Mouse (Mus musculus): ENCODE measurements around the gene Olfr1224-ps1.
"Not testable (repeated sequence)": the region's sequence is repeated elsewhere in the genome, so short reads cannot be mapped to it uniquely, and the experiment has no call there.

The Olfr1224-ps1 gene

GRCm38 (mm10) chr2:89163991-89164390, at the start of gene Olfr1224-ps1:
TSS of gene Olfr1224-ps1 (minus strand) at chr2:89164091.
- DNase-seq (ENCODE audit: low spot score) = not testable (repeated sequence)

- no peak for DNase-seq (ENCODE audit: low spot score)
Observed at GRCm38 (mm10) chr2:89199948-89200347, 36.1 kb upstream of the Olfr1224-ps1 start, which contains the start of gene Olfr1226. TSS of gene Olfr1226 (minus strand) at chr2:89200048.

GRCm38 (mm10) chr2:89196325-89196982, 32.6 kb upstream of the Olfr1224-ps1 start:
- no peak for DNase-seq (ENCODE audit: low spot score)

GRCm38 (mm10) chr2:89174569-89174968, 10.7 kb upstream of the Olfr1224-ps1 start, which contains the start of gene Olfr1225:
TSS of gene Olfr1225 (minus strand) at chr2:89174669.
- no peak for DNase-seq (ENCODE audit: low spot score)

GRCm38 (mm10) chr2:89164711-89165110, 820 bp upstream of the Olfr1224-ps1 start:
- not testable (repeated sequence) for DNase-seq (ENCODE audit: low spot score)

GRCm38 (mm10) chr2:89151460-89151859, 12.4 kb downstream of the Olfr1224-ps1 start, which contains the start of gene Olfr1223:
TSS of gene Olfr1223 (minus strand) at chr2:89151560.
- no peak for DNase-seq (ENCODE audit: low spot score)

GRCm38 (mm10) chr2:89132954-89133353, 30.9 kb downstream of the Olfr1224-ps1 start, which contains the start of gene Olfr1222:
TSS of gene Olfr1222 (minus strand) at chr2:89133054.
- DNase-seq (ENCODE audit: low spot score) = no peak

GRCm38 (mm10) chr2:89117183-89117582, 46.7 kb downstream of the Olfr1224-ps1 start, which contains the start of gene Olfr1221:
TSS of gene Olfr1221 (minus strand) at chr2:89117283.
- DNase-seq (ENCODE audit: low spot score) = no peak

- DNase-seq (ENCODE audit: low spot score) = no peak
Observed at GRCm38 (mm10) chr2:89106735-89107134, 57.2 kb downstream of the Olfr1224-ps1 start, which contains the start of gene Olfr1220. TSS of gene Olfr1220 (minus strand) at chr2:89106835.

GRCm38 (mm10) chr2:89105651-89106050, 58.2 kb downstream of the Olfr1224-ps1 start:
- no peak for DNase-seq (ENCODE audit: low spot score)
